Mouse (Mus musculus): ENCODE data around the gene Cntrob.

- TF ChIP-seq CTCF (IDR thresholded peaks at IDR 0.05; ENCODE audit: borderline replicate concordance, insufficient read depth, low read length) (no peak), POLR2A (IDR thresholded peaks at IDR 0.05; ENCODE audit: low read depth, low read length) (peak; percentile 62)
Observed at GRCm38 (mm10) chr11:69369215-69369989, 45.8 kb upstream of the Cntrob start, which contains the start of gene Chd3.

Measured in embryonic fibroblast, embryonic 13.5 days (primary cell).